Mouse (Mus musculus) embryonic facial prominence, embryonic 14.5 days (tissue): Measurements from ENCODE around the gene Akr7a5. TPM values are rescaled to one million over a fixed set of nuclear protein-coding genes. Genes with fewer than 3 reads are reported as not detected.

Source experiments
- ATAC-seq: fragments of 200-750 bp; cut with Nextera tagmentation; 2 replicates; pipeline ENCODE4 v1.8.0; 2017; ENCODE audit warnings: low read depth, moderate number of reproducible peaks, moderate TSS enrichment
- DNase-seq: peaks from one replicate; pipeline ENCODE4 v3.0.0-alpha.2; 2015; ENCODE audit warnings: low spot score
- H3K27ac ChIP-seq: fragments of 300-500 bp; sonication (generic); replicated peaks from 2 replicates; pipeline ENCODE4 v1.5.1; 2014; ENCODE audit warnings: low read depth, mild to moderate bottlenecking, low read length, moderate library complexity
- H3K27me3 ChIP-seq: fragments of 300-500 bp; sonication (generic); replicated peaks from 2 replicates; pipeline ENCODE4 v1.6.1; 2014; ENCODE audit warnings: low read length; ENCODE audit not compliant: control insufficient read depth, insufficient read depth
- H3K36me3 ChIP-seq: fragments of 300-500 bp; sonication (generic); 2 replicates; pipeline ENCODE4 v1.6.1; 2014; ENCODE audit warnings: low read length, mixed read lengths; ENCODE audit not compliant: control insufficient read depth, insufficient read depth
- H3K4me1 ChIP-seq: fragments of 300-500 bp; sonication (generic); 2 replicates; pipeline ENCODE4 v1.6.1; 2014; ENCODE audit warnings: antibody characterized with exemption, low read length; ENCODE audit not compliant: control insufficient read depth, insufficient read depth
- H3K4me2 ChIP-seq: fragments of 300-500 bp; sonication (generic); 2 replicates; pipeline ENCODE4 v1.6.1; 2014; ENCODE audit warnings: low read depth, mild to moderate bottlenecking, low read length, moderate library complexity, mixed read lengths
- H3K4me3 ChIP-seq: fragments of 300-500 bp; sonication (generic); 2 replicates; pipeline ENCODE4 v1.5.1; 2014; ENCODE audit warnings: low read depth, mild to moderate bottlenecking, low read length
- H3K9ac ChIP-seq: fragments of 300-500 bp; sonication (generic); 2 replicates; pipeline ENCODE4 v1.6.1; 2014; ENCODE audit warnings: low read depth, mild to moderate bottlenecking, low read length, moderate library complexity, mixed read lengths
- H3K9me3 ChIP-seq: fragments of 300-500 bp; sonication (generic); 2 replicates; pipeline ENCODE4 v1.6.1; 2016; ENCODE audit warnings: low read length; ENCODE audit not compliant: control insufficient read depth
- WGBS: fragments of 180-500 bp; shearing (Covaris S2); extraction: QIAGEN DNeasy Blood & Tissue Kit; methylation state at CpG from one replicate; pipeline ENCODE4 v1.1.7; 2014; 5-methylcytosine and 5-hydroxymethylcytosine counted together
- polyA plus RNA-seq: library from polyadenylated mRNA; unstranded; fragments of >200 nt; fragmentation: Nextera tagmentation; extraction: Ambion mirVana; gene quantifications from 2 replicates; pipeline ENCODE4 v1.2.1, GENCODE M21; 2014

Gene Akr7a5
- polyA plus RNA-seq, 1 experiment from 2014 or later, result 68.6 TPM

DNA sequence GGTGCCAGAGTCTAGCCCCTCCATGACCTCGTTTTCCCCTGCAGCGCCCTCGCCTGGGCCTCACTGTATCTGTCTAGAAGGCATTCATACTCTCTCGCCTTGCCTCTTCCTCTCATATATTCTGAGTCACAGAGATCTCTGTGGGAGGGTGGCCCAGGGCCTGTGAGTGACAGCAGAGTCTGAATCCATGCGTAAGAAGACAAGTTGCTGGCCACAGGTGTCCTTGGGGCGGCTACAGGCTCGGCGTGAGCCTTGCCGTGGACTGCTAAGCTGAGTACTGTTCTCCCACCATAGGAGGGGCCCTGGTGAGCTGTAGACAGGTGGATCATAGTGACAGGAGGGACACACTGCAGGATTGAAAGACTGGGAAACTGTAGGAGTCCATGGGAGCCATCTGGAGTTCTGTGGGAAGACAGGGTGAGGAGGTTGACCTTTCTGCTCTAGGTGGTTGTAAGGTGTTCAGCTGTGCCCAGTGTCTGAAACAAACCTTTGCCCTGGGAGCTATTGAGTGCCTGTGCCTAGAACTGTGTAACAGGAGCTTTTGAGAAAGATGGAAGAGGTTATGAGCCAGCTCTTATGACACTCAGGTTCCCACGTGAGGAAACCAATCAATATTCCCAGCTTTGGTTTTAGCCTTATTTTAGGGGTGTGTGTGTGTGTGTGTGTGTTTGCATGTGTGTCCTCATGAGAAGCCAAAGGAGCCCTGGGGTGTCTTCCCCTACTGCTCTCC, 37.4 kb upstream of the Akr7a5 start:
- Histone ChIP-seq H3K4me2 (no peak overlapping the region), H3K9ac (no peak overlapping the region), H3K4me3 (no peak overlapping the region), H3K27me3 (no peaks in the 10 kb centered on the region), H3K36me3 (peaks cover 31% of the 10 kb centered on the region; the same call in 1 of the 2 replicates), H3K9me3 (no peaks in the 10 kb centered on the region), H3K27ac (no peak overlapping the region), H3K4me1 (peaks cover 43% of the 10 kb centered on the region)
- ATAC-seq (no peak), DNase-seq (no peak)
- WGBS, result 89% methylated on average over 10 of the region's 10 CpGs

DNA sequence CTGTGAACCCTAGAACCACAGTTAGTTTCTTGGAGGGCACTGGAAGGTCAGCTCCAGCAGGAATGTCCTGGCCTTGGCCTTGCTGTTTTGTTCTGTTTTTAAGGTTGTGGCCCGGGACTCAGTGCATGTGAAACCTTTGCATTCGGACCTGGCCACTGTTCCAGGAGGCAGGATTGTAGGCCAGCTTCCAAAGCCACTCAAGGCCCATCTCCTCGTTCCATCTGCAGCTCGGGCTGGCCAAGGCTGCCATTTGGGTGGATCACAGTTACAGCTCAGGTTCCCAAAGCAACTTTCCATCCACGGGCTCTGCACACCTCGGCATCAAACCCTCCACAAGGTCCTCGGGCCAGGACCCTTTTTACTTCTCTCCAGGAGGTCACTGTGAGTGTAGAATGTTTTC, 36.0 kb upstream of the Akr7a5 start:
- WGBS, result 90% methylated on average over 7 of the region's 7 CpGs
- H3K36me3 ChIP-seq, result 0 out of 2 replicates have a peak, but pooled peaks cover 22% of the 10 kb centered on the region

DNA sequence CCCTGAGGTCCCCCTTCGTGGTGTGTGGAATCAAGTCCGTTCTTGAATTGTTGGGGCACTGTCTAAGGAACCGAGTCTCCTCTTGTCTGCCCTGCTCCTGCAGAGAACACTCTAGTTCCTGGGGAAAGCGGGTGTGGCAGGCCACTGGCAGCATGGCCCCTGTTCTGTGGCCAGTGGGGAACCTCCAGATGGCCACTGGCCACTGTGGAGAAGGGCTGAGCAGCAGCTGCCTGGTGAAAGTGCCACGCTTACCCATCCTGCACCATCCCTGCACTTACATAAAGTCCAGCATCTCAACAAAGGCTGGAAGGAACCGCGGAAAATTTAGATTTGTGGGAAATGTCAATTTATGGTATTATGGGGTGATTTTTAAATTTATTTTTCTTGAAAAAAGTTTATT, 34.1 kb upstream of the Akr7a5 start:
- Histone ChIP-seq H3K4me2 (no peak overlapping the region), H3K9ac (no peak overlapping the region), H3K27me3 (no peaks in the 10 kb centered on the region), H3K9me3 (no peaks in the 10 kb centered on the region), H3K4me3 (no peak overlapping the region), H3K27ac (peak overlapping the region; percentile 39; the same call in 1 of the 2 replicates), H3K4me1 (peaks cover 22% of the 10 kb centered on the region), H3K36me3 (peaks cover 40% of the 10 kb centered on the region)
- no peak for ATAC-seq
- 73% methylated on average over 7 of the region's 7 CpGs for WGBS
- DNase-seq, result no peak

More for the DNA sequence above, 36.0 kb upstream of the Akr7a5 start:
- Histone ChIP-seq H3K4me1 (peaks cover 33% of the 10 kb centered on the region), H3K9ac (no peak overlapping the region), H3K4me3 (no peak overlapping the region), H3K4me2 (no peak overlapping the region), H3K27ac (no peak overlapping the region), H3K27me3 (no peaks in the 10 kb centered on the region), H3K9me3 (no peaks in the 10 kb centered on the region)
- ATAC-seq, result no peak
- no peak for DNase-seq

DNA sequence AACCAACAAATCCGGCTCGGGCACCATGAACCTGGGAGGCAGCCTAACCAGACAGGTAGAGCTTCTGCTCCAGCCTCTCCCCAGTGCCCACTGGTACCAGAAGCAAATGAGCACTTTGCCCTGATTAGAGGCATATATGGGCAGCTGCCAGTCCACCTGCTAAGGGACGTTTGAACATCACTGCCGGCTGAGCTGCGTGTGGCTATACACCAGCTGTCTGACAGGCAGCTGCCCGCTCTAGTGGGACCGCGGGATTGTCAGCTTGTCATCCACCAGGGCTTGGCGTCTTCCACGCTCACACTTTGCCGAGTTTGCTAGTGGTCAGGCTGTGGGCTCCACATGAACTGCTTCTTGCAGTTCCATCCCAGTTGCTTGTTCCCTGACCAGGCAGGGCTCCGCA, 30.0 kb upstream of the Akr7a5 start:
- Histone ChIP-seq H3K9ac (no peak overlapping the region), H3K27me3 (no peaks in the 10 kb centered on the region), H3K27ac (no peak overlapping the region), H3K4me1 (peaks cover 14% of the 10 kb centered on the region), H3K9me3 (no peaks in the 10 kb centered on the region), H3K4me2 (no peak overlapping the region), H3K4me3 (no peak overlapping the region), H3K36me3 (peaks cover 54% of the 10 kb centered on the region)
- WGBS, result 94% methylated on average over 12 of the region's 12 CpGs
- no peak for DNase-seq
- ATAC-seq, result no peak

DNA sequence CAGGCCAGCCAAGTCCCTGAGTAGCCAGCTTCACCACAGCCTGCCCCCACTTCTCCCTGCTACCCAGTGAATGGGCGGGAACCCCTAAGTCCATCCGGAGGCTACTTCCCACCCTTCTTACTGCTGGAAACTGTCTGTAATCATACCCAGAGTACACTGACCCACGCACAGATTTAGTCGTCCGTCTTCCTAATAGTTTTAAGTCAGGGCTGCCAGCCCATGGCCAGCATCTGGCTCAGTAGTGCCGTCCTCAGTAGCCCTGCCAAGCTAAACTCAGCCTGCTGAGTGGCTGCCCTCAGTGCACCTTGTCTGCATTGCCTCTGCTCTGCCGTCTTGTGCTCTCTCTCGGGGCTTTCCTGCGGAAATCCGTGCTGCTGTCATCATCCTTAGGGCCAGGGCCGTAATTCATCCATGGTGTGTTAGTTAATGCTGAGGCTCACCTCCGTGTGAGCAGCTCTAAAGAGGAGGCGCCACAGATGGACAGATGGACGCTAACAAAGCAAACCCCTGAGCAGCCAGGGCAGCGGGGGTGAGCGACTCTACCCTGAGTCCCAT, 28.7 kb upstream of the Akr7a5 start:
- Histone ChIP-seq H3K9ac (no peak overlapping the region), H3K4me3 (no peak overlapping the region), H3K27ac (no peak overlapping the region), H3K36me3 (peaks cover 54% of the 10 kb centered on the region), H3K4me1 (0 out of 2 replicates have a peak, but pooled peaks cover 5% of the 10 kb centered on the region), H3K9me3 (no peaks in the 10 kb centered on the region), H3K27me3 (no peaks in the 10 kb centered on the region), H3K4me2 (no peak overlapping the region)
- WGBS, result 82% methylated on average over 16 of the region's 16 CpGs
- DNase-seq (no peak), ATAC-seq (no peak)

DNA sequence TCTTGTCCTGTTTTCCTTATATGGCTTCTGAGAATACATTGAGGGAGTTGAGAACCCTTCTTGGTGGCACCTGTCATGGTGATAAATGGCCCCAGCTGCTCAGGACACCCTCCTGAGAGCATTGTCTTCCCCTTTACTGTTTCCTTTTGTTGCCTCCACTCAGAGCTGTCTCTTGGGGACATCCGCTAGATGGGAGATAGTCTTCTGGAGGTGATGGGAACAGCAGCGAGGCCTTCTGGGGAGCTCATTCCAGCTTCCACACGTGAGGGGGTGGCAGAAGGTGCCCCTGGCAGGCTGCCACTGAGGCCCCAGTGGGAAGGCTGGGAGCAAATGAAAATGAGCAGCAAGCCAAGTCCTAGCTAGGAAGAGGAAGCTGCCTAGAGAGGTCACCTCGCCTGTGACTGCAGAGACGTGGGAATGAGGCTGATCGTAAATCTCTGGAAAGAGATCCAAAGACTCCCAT, 27.6 kb upstream of the Akr7a5 start:
- no peaks in the 10 kb centered on the region for H3K27me3 ChIP-seq
- ATAC-seq (no peak), DNase-seq (peak; percentile 13)
- H3K9me3 ChIP-seq, result no peaks in the 10 kb centered on the region
- H3K4me3 ChIP-seq, result no peak overlapping the region
- no peak overlapping the region for H3K9ac ChIP-seq
- H3K4me1 ChIP-seq, result no peaks in the 10 kb centered on the region
- H3K4me2 ChIP-seq, result no peak overlapping the region
- peaks cover 63% of the 10 kb centered on the region for H3K36me3 ChIP-seq
- 77% methylated on average over 6 of the region's 6 CpGs for WGBS
- no peak overlapping the region for H3K27ac ChIP-seq

DNA sequence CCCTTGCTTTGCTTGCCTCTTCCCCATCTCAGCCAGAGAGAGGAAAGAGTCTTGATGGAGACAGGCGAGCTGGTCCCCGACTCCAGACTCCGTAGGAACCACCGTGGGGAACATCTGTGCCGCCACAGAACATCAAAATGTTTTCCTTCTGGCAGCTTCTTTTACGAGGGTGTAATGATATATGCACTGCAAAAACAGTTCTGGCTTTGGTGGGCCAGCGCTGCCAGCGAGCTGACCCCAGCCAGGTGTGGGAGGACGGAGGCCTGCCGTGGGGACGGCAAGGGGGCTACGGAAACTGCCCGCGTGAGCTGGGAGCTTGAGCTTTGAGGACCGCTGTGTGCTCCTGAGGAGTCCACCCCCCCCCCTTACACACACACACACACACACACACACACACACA, 25.7 kb upstream of the Akr7a5 start:
- no peak for ATAC-seq
- no peak for DNase-seq
- no peaks in the 10 kb centered on the region for H3K9me3 ChIP-seq
- no peaks in the 10 kb centered on the region for H3K27me3 ChIP-seq
- peak overlapping the region; percentile 19; the same call in 1 of the 2 replicates for H3K9ac ChIP-seq
- 58% methylated on average over 15 of the region's 15 CpGs for WGBS
- H3K36me3 ChIP-seq, result peaks cover 78% of the 10 kb centered on the region
- no peak overlapping the region; the same call in 1 of the 2 replicates for H3K27ac ChIP-seq
- no peak overlapping the region for H3K4me3 ChIP-seq
- H3K4me1 ChIP-seq, result no peaks in the 10 kb centered on the region
- no peak overlapping the region for H3K4me2 ChIP-seq

DNA sequence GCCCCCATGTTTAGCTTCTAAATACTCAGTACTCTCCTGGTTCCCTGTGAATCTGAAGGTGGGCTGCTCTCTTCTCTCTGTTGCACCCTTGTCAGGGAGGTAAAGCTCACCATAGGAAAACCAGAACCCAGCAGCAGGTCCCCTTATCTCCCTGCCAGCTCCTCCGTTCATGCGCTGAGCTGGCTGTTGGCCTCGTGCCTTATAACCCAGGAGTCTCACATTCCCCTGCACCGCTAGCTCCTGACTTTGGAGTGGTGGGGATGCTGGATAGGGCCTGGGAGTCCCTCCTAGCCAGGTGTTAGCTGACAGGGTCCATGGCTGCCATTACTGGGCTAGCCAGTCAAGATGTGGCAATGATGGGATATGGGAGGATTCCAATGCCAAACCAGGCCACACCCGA, 24.3 kb upstream of the Akr7a5 start:
- no peak overlapping the region for H3K4me3 ChIP-seq
- no peak overlapping the region for H3K27ac ChIP-seq
- peaks cover 78% of the 10 kb centered on the region for H3K36me3 ChIP-seq
- WGBS, result 72% methylated on average over 5 of the region's 5 CpGs
- no peak overlapping the region for H3K4me2 ChIP-seq
- H3K4me1 ChIP-seq, result no peaks in the 10 kb centered on the region
- no peak overlapping the region for H3K9ac ChIP-seq
- no peak for DNase-seq
- no peak for ATAC-seq
- no peaks in the 10 kb centered on the region for H3K27me3 ChIP-seq
- no peaks in the 10 kb centered on the region for H3K9me3 ChIP-seq
